Comparison of ENCODE assay signal across 27 mouse cellular contexts in genomic region chr8:119697163-119697562, GRCm38 (mm10). TPM values are rescaled to one million over a fixed set of nuclear protein-coding genes. Genes with fewer than 3 reads are reported as not detected.
"Had no signal": no experiment of that assay in that cellular context is flagged by ENCODE, and none has a peak within 500 bp of the region (broad histone marks: within the 10 kb centered on the region; RNA-seq: fewer than 3 reads in every experiment).

No protein-coding gene starts in this region.

- H3K36me3 ChIP-seq: heart, embryonic 10.5 days; heart, embryonic 12.5 days; hindbrain, embryonic 10.5 days; hindbrain, embryonic 12.5 days; intestine, embryonic 15.5 days; limb, embryonic 10.5 days; limb, embryonic 12.5 days had no signal

- ATAC-seq: hindbrain, embryonic 16.5 days; inflammation-experienced regulatory T-cells, adult 6 months; intestine, embryonic 15.5 days; intestine, postnatal 0 days had no signal

- H3K4me2 ChIP-seq: heart, embryonic 12.5 days; hindbrain, embryonic 12.5 days; hindbrain, embryonic 14.5 days; intestine, embryonic 15.5 days; limb, embryonic 12.5 days had no signal

- H3K9me3 ChIP-seq: heart, embryonic 10.5 days; heart, embryonic 12.5 days; hindbrain, embryonic 10.5 days; hindbrain, embryonic 12.5 days; intestine, embryonic 15.5 days; limb, embryonic 10.5 days; limb, embryonic 12.5 days had no signal

- H3K27ac ChIP-seq: hindbrain, embryonic 10.5 days; hindbrain, embryonic 12.5 days; hindbrain, embryonic 14.5 days; intestine, embryonic 15.5 days; layer of hippocampus, adult 2 months; left cerebral cortex, adult 2 months; limb, embryonic 10.5 days; limb, embryonic 12.5 days had no signal

- H3K9ac ChIP-seq: heart, embryonic 12.5 days; hindbrain, embryonic 12.5 days; hindbrain, embryonic 14.5 days; intestine, embryonic 15.5 days; limb, embryonic 12.5 days had no signal

- H3K4me3 ChIP-seq: heart, embryonic 10.5 days; heart, embryonic 12.5 days; hindbrain, embryonic 10.5 days; hindbrain, embryonic 12.5 days; intestine, embryonic 15.5 days; layer of hippocampus, adult 2 months; left cerebral cortex, adult 2 months; limb, embryonic 10.5 days; limb, embryonic 12.5 days had no signal

- DNase-seq: gastrocnemius, postnatal 10 days; gastrocnemius, postnatal 25 days; heart, adult 18-20 months; heart, postnatal 10 days; heart, postnatal 4 days; kidney, adult 18-20 months; kidney, adult 8-10 months; kidney, postnatal 10 days; kidney, postnatal 25 days; kidney, postnatal 4 days; liver had no signal

RNA-seq across cellular contexts. Expression of gene Atp2c2, which starts 2.6 kb away (rescaled TPM):
- total RNA-seq: gastrocnemius, postnatal 10 days; gastrocnemius, postnatal 4 days; granulocyte monocyte progenitor cell, adult 5-6 weeks; heart, postnatal 10 days; heart, postnatal 25 days; heart, postnatal 4 days had no signal
- polyA plus RNA-seq: inflammation-experienced regulatory T-cells, adult 6 months had no signal

RNA-seq across cellular contexts. Expression of gene Wfdc1, which starts 31.0 kb away (rescaled TPM):
- total RNA-seq: granulocyte monocyte progenitor cell, adult 5-6 weeks had no signal
- polyA plus RNA-seq: inflammation-experienced regulatory T-cells, adult 6 months; limb, embryonic 12.5 days had no signal
